Mouse (Mus musculus): ENCODE measurements around the gene Mllt10.

The Mllt10 gene

GRCm38 (mm10) chr2:18201820-18202462 lies 146.9 kb downstream of the Mllt10 start:
- no peak for DNase-seq (ENCODE audit: low spot score)

- no peak for DNase-seq (ENCODE audit: low spot score)
Observed at GRCm38 (mm10) chr2:18202923-18203322, 147.9 kb downstream of the Mllt10 start.

- DNase-seq (ENCODE audit: low spot score): peak; percentile 59
Observed at GRCm38 (mm10) chr2:18205118-18205517, 150.1 kb downstream of the Mllt10 start.

DNA sequence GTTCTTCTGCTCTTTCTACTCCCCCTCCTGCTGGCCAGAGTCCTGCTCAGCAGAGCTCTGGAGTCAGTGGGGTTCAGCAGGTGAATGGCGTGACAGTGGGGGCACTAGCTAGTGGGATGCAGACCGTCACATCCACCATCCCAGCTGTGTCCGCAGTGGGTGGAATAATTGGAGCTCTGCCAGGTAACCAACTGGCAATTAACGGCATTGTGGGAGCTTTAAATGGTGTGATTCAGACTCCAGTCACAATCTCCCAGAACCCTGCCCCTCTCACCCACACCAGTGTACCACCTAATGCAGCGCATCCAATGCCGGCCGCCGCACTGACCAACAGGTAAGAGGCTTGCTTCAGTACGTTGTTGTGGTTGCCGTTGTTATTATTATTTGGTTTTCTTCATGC lies 151.8 kb downstream of the Mllt10 start:
- no peak for DNase-seq (ENCODE audit: low spot score)

DNA sequence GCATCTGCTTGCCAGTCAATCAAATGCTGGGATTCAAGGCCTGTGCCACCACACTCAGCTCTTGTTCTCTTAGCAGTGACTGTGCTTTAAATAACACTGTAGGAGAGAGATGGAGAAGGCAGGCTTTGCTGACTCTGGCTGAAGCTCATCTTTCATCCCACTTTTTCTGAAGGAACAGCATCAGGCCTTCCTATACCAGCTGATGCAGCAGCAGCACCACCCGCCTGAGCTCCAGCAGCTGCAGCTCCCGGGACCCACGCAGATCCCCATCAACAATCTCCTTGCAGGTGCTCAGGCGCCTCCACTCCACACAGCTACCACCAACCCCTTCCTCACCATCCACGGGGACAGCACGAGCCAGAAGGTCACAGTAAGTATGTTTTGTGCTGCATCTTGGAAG lies 153.5 kb downstream of the Mllt10 start:
- DNase-seq (ENCODE audit: low spot score): no peak

DNA sequence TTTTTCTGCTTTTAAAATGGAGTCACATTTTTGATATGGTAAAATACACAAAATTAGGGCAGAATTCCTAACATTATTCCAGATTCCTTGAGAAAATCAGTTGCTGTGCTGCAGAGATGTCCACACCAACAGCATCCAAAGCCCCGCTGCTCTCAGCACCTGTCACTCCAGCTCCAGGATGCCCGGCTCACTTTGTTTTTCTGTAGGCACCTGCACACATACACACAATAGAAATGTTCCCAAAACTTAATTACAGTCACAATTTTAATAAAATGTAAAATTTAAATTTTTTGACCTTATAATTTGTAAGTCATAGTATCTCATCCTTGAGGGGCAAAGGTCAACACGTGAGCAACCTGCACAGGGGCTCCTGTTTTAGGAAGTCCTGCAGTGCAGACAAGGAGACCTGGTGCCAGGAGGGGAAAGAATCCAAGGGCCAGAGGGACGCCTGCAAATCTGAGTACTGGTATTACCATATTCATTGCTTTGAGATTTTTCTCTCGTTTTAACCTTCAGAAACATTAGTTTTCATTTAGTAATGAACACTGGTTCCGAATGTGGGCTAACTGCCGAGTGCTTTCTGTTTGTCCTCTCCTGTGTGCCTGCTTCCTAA lies 154.3 kb downstream of the Mllt10 start:
- DNase-seq (ENCODE audit: low spot score): no peak

DNA sequence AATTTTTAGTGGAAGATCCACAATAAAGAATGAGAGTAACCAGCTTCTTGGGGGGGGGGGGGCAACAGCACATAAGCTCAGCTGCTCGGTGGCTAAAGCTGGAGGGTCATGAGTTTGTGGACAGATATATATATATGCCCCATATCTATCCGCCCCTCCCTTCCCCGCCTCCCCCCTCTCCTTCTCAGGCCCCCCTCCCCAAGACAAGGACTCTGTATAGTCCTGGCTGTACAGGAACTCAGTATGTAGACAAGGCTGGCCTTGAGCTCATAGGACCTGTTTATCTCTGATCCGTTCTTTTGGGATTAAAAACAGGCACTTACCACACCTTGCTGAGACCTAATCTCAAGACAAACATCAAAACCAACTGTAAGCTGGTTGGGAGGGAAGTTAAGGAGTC lies 154.9 kb downstream of the Mllt10 start:
- no peak for DNase-seq (ENCODE audit: low spot score)

DNA sequence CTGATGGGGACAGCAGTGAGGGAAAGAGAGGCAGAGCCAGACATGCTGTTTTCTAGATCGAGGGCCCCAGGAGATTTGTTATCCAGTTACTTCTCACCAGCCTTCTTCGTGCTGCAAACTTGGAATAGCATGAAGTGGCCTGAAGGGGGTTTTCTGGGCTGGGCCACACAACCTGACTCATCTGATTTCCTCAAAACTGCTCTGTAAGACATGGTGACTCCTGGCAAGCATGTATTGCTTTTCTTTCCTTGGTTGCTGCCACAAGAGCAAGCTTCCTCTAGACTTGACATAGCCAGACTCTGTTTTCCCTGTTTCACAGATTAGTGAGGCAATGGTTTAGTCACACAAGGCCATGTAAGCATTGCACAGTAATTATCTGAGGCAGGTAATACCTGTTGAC lies 159.0 kb downstream of the Mllt10 start:
- DNase-seq (ENCODE audit: low spot score): no peak

GRCm38 (mm10) chr2:18217867-18218266 lies 162.8 kb downstream of the Mllt10 start:
- peak; percentile 43 for DNase-seq (ENCODE audit: low spot score)

DNA sequence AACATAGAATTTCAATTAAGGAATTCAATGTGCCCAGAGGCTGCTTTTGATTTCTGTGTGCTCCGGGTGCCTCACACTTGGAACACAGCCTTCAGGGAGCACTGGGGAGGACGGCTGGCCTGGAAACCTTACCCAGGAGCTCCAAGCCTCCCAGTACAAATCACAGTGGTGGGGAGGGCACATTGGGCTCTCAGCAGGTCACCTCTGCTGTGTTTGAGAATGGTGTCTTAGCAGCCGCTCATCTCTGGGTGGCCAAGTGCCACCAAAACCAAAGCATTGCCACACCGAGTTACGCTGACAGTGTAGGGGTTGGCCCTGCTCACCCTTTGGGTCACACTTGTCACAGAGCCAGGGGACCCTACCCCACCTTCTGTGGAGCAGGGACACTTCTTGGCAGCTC lies 163.5 kb downstream of the Mllt10 start:
- DNase-seq (ENCODE audit: low spot score): no peak

- DNase-seq (ENCODE audit: low spot score): no peak
Observed at GRCm38 (mm10) chr2:18219136-18219535, 164.1 kb downstream of the Mllt10 start.

DNA sequence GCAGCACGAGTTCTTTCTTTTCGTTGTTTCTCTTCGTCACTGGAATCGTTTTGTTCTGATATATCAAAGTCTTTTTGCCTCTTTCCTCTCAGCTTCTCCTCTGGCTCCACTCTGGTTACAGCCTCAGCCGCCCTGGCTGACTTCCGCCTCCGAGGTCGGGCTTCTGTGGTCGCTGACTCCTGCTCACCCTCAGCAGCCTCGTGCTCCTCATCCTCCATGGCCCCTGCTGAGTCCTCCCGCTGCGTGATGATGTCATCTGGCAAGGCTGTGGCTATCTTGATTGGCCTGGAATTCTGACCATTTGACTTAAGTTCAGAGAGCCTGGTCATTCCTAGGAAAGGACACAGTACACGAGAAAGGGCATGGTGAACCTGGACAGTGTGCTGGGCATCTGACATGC lies 164.5 kb downstream of the Mllt10 start:
- DNase-seq (ENCODE audit: low spot score): no peak

GRCm38 (mm10) chr2:18228486-18229062 lies 173.5 kb downstream of the Mllt10 start:
- DNase-seq (ENCODE audit: low spot score): peak; percentile 41

- peak; percentile 82 for DNase-seq (ENCODE audit: low spot score)
Observed at GRCm38 (mm10) chr2:18229279-18229678, 174.2 kb downstream of the Mllt10 start.

DNA sequence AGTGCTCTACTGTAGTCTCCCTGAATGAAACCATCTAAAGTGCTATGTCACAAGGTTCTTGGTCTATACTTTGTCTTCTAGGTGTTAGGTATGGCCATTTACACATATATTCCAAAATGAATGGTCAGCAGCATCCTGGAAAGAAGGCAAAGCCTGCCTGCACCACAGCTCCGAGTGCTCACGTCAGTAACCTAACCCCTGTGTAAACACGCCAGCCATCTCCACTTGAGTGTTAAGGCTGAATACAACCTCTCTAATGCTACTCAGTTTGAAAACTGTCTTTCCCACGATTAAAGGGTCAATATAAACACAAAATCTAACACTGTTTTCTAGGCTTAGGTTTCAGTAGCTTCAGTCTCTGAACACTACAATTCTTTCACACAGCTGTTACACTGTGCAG lies 176.1 kb downstream of the Mllt10 start:
- peak; percentile 35 for DNase-seq (ENCODE audit: low spot score)

DNA sequence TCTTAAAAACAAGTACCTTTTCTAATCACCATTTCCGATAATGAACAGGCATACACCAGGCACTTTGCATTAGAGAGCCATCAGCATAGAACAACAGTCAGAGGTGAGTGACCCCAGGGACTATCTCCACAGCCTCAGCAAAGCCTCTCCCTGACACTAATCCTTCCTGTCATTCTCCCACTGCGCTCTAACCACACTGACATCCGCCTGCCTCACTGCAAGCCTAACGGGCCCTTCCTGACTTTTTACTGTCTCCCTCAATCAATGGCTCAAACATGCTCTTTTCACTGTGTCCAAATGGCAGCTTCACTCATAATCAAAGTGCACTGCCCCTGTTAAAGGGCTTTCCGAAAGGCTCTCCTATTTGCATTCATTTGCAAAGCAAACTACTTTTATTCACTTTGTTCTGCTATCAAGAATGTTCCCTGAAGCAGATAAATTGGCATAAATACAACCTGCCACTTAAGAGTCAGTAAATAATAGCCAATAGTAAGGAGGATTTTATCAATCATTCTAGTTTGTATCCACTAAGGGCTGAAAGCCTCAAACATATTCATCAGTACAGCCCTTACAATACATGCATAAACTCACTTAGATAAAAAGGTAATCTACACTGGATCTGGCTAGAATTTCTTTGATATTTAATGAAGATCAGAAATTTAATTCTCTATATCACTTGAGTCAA lies 178.0 kb downstream of the Mllt10 start:
- peak; percentile 74 for DNase-seq (ENCODE audit: low spot score)

DNA sequence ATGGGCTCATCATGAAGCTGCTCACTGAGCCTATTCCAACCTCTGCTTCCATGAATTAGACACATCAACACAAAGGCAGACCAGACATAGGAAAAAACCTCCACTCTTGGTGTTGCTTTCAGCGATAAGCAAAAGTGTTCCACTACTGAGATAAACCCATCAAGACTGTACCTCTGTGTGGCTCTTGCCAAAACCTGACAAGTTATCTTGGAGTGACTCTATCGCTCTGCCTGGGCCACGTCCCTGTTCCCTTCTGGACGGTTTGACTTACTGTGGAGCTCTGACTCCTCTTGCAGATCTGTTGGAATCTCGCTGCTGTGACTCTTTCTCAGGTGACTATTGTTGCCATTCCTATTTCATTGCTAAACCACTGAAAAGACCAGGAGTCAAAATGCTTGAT lies 180.5 kb downstream of the Mllt10 start:
- no peak for DNase-seq (ENCODE audit: low spot score)

- DNase-seq (ENCODE audit: low spot score): no peak
Observed at GRCm38 (mm10) chr2:18249224-18249623, 194.2 kb downstream of the Mllt10 start.
